Mouse (Mus musculus): ENCODE measurements at regions not wholly inside any gene's neighbourhood (a gene's known extent, or its start where the extent isn't known, plus 50 kb on each side); places are given as distances from the start of the nearest gene placed in this dataset.
A peak's percentile ranks its signal among the peaks of the same experiment; 100 is the strongest.

DNA sequence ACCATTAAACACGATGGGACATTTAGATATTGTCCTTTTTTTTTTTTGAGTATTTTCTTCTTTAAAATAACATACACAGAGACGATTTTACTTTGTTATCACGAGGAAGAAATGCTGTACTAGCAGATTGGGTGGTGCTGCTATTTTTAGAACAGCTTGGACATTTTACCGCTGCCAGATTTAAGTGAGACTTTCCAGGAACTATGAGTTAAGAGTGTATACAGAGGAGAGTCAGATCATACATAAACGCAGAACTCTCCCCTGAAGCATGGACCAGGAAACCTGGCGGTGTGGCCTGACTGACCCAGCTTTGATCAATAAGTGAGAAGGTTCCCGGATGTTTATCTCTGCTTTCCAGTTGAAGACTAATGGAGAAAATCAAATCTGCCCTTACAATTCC lies 95.6 kb upstream of the Arrdc4 start:
- Histone ChIP-seq H3K9ac (ENCODE audit: low read length) (no peak overlapping the region), H3K4me1 (ENCODE audit: control insufficient read depth, insufficient read depth, low read length) (no peaks in the 10 kb centered on the region), H3K4me3 (ENCODE audit: low read depth, low read length) (no peak overlapping the region), H3K27ac (ENCODE audit: low read depth, low read length) (no peak overlapping the region), H3K27me3 (replicated peaks; ENCODE audit: control insufficient read depth, insufficient read depth, low read length) (no peaks in the 10 kb centered on the region), H3K4me2 (ENCODE audit: low read length) (no peak overlapping the region), H3K9me3 (replicated peaks; ENCODE audit: control insufficient read depth, low read length) (no peaks in the 10 kb centered on the region), H3K36me3 (ENCODE audit: control insufficient read depth, insufficient read depth, low read length) (no peaks in the 10 kb centered on the region)
- WGBS = 84% methylated on average over 7 of the region's 7 CpGs
- no peak for ATAC-seq
- no peak for DNase-seq (ENCODE audit: low spot score)

DNA sequence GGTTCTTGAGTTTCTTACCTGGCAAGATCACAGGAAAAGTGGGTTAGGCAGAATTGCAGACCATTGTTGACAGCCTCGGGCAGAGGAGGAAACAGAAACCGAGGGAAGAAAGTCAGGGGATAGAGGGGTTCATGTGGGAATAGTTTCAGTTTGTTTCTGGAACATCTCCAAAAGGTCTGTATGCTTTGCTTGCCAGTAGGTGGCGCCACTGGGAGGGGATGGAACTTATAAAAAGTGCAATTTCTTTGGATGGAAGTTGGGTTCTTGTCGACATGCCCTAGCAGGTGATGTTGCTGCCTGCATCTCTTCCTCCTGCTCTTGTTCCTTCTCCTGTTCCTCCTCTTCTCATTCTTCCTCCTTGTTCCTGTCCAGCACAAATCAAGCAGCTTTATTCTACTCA lies 94.3 kb upstream of the Arrdc4 start:
- Histone ChIP-seq H3K36me3 (ENCODE audit: control insufficient read depth, insufficient read depth, low read length) (no peaks in the 10 kb centered on the region), H3K9ac (ENCODE audit: low read length) (no peak overlapping the region), H3K27ac (ENCODE audit: low read depth, low read length) (no peak overlapping the region), H3K27me3 (replicated peaks; ENCODE audit: control insufficient read depth, insufficient read depth, low read length) (no peaks in the 10 kb centered on the region), H3K4me2 (ENCODE audit: low read length) (no peak overlapping the region), H3K4me1 (ENCODE audit: control insufficient read depth, insufficient read depth, low read length) (no peaks in the 10 kb centered on the region), H3K9me3 (replicated peaks; ENCODE audit: control insufficient read depth, low read length) (no peaks in the 10 kb centered on the region), H3K4me3 (ENCODE audit: low read depth, low read length) (no peak overlapping the region)
- no peak for ATAC-seq
- DNase-seq (ENCODE audit: low spot score) = no peak
- WGBS = 53% methylated on average over 4 of the region's 4 CpGs

DNA sequence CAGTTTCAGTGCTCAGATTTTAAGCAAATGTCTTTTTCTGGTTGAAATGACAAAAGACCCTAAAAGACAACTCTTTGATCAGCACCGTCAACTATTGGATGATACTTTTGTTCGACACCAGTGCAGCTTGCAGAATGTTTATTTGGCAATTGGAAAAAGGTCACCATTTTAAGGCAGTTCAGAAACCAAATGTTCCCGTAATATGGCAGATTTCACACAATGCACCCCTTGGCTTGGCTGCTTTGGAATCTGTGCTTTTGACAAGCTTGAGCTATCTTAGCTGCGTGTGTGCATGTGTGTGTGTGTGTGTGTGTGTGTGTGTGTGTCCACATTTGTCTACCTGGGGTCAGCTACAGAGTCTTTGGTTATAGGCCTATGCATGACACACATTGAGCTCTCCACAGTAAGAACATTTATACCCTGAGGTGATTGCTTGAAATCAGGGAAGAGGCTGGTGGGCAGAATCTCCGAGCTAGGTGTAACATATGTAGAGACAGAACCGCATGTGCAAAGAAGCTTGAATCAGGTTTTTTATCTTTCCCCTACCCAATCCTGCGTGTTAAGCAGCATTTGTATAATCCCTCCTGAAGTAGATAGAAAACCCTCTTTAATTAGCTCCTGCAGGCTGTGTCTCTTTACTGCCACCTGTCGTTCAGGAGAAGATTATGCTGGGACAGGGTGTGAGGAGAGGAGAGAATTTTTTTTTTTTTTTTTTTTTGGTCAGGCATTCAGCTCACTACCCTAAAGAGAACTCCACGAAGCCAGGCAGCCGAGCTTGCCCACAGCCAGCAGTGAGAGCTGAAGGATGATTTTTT lies 85.1 kb upstream of the Arrdc4 start:
- no peak overlapping the region for H3K27ac ChIP-seq (ENCODE audit: low read depth, low read length)

DNA sequence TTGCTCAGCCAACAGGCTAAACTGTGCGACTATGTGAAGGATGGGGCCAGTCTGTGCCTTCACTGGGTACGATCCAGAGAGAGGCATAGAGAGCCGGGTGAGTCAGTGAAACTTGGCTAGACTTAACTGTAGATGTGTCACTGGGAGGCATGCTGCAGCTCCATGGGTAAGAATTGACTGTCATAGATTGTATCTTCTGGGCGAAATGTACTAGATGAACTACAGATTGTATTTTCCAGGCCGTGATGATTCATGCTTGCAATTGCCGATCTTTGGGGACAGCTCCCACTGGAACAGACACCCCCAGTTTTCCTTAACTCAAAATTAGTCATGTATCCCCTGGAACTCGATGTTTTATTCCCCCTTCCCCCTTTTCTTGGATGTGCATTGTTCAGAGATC lies 84.5 kb upstream of the Arrdc4 start:
- Histone ChIP-seq H3K9me3 (replicated peaks; ENCODE audit: control insufficient read depth, low read length) (no peaks in the 10 kb centered on the region), H3K36me3 (ENCODE audit: control insufficient read depth, insufficient read depth, low read length) (no peaks in the 10 kb centered on the region), H3K27me3 (replicated peaks; ENCODE audit: control insufficient read depth, insufficient read depth, low read length) (no peaks in the 10 kb centered on the region), H3K9ac (ENCODE audit: low read length) (no peak overlapping the region), H3K4me3 (ENCODE audit: low read depth, low read length) (no peak overlapping the region), H3K27ac (ENCODE audit: low read depth, low read length) (no peak overlapping the region), H3K4me2 (ENCODE audit: low read length) (no peak overlapping the region), H3K4me1 (ENCODE audit: control insufficient read depth, insufficient read depth, low read length) (no peaks in the 10 kb centered on the region)
- ATAC-seq = no peak
- 88% methylated on average over 7 of the region's 7 CpGs for WGBS
- DNase-seq (ENCODE audit: low spot score) = no peak

More for the DNA sequence above, 85.1 kb upstream of the Arrdc4 start:
- H3K27me3 ChIP-seq (replicated peaks; ENCODE audit: control insufficient read depth, insufficient read depth, low read length) = no peaks in the 10 kb centered on the region
- H3K9me3 ChIP-seq (replicated peaks; ENCODE audit: control insufficient read depth, low read length) = no peaks in the 10 kb centered on the region
- ATAC-seq = peak; percentile 76
- no peak overlapping the region for H3K4me3 ChIP-seq (ENCODE audit: low read depth, low read length)
- H3K36me3 ChIP-seq (ENCODE audit: control insufficient read depth, insufficient read depth, low read length) = no peaks in the 10 kb centered on the region
- H3K4me1 ChIP-seq (ENCODE audit: control insufficient read depth, insufficient read depth, low read length) = no peaks in the 10 kb centered on the region
- no peak overlapping the region for H3K9ac ChIP-seq (ENCODE audit: low read length)
- 34% methylated on average over 10 of the region's 10 CpGs for WGBS
- peak; percentile 75 for DNase-seq (ENCODE audit: low spot score)
- H3K4me2 ChIP-seq (ENCODE audit: low read length) = no peak overlapping the region

DNA sequence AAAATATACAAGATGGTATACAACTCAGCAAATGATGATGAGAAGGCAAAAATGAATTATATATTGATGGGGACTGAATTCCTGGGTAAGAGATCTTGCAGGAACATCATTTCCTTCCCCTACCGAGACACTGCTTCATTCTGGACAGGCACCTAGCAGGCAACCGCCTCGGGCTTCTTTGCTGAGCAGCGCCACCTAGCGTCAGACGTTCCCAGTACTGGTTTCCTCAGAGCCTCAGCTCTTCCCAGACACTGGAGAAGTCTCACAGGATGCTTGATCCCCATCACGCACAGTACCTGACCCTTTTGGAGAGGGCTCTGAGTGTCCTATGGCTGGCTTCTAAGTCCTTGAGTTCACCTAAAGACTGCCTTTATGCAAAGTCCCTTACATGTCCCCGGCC lies 80.8 kb upstream of the Arrdc4 start:
- Histone ChIP-seq H3K27ac (ENCODE audit: low read depth, low read length) (no peak overlapping the region), H3K4me2 (ENCODE audit: low read length) (no peak overlapping the region), H3K4me3 (ENCODE audit: low read depth, low read length) (no peak overlapping the region), H3K27me3 (replicated peaks; ENCODE audit: control insufficient read depth, insufficient read depth, low read length) (no peaks in the 10 kb centered on the region), H3K4me1 (ENCODE audit: control insufficient read depth, insufficient read depth, low read length) (no peaks in the 10 kb centered on the region), H3K9ac (ENCODE audit: low read length) (no peak overlapping the region), H3K36me3 (ENCODE audit: control insufficient read depth, insufficient read depth, low read length) (no peaks in the 10 kb centered on the region), H3K9me3 (replicated peaks; ENCODE audit: control insufficient read depth, low read length) (no peaks in the 10 kb centered on the region)
- peak; percentile 89 for DNase-seq (ENCODE audit: low spot score)
- ATAC-seq = peak; percentile 86
- 17% methylated on average over 8 of the region's 8 CpGs for WGBS

DNA sequence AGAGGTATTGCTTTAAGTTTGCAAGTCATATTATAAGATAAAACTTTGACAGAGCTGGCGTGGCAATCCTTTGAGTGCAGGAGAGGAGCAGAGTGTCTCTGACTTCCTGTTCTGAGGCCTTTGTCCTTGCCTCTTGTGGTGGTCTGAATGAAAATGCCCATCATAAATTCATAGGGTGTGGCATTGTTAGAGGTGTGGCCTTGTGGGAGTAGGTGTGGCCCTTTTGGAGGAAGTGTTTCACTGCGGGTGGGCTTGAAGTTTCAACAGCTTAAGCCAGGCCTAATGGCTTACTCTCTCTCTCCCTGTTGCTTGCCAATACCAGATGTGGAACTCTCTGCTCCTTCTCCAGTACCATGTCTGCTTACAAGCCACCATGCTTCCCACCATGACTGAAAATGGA lies 75.4 kb upstream of the Arrdc4 start:
- WGBS = 83% methylated on average over 2 of the region's 2 CpGs
- no peaks in the 10 kb centered on the region for H3K36me3 ChIP-seq (ENCODE audit: control insufficient read depth, insufficient read depth, low read length)
- H3K4me3 ChIP-seq (ENCODE audit: low read depth, low read length) = no peak overlapping the region
- H3K9ac ChIP-seq (ENCODE audit: low read length) = no peak overlapping the region
- no peak for ATAC-seq
- H3K4me1 ChIP-seq (ENCODE audit: control insufficient read depth, insufficient read depth, low read length) = no peaks in the 10 kb centered on the region
- H3K9me3 ChIP-seq (replicated peaks; ENCODE audit: control insufficient read depth, low read length) = no peaks in the 10 kb centered on the region
- H3K27me3 ChIP-seq (replicated peaks; ENCODE audit: control insufficient read depth, insufficient read depth, low read length) = no peaks in the 10 kb centered on the region
- H3K4me2 ChIP-seq (ENCODE audit: low read length) = no peak overlapping the region
- DNase-seq (ENCODE audit: low spot score) = no peak
- no peak overlapping the region for H3K27ac ChIP-seq (ENCODE audit: low read depth, low read length)

DNA sequence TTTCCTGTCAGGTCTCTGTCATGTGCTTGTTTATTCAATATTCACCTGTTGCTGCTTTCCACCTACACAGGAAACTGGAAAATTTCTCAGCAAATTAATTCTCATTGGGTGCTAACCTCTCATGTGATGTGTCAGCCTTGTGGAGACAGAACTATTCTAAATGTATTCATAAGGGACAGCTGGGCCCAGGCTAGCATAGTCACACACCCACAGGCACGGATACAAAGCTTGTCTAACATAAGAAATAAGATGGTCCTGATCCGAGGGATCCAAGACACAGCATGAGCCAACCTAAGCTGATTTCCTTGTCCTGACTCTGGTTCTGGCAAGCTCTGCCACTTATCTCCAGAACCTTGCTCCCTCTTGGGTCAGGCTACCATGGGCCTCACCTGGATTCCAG lies 74.6 kb upstream of the Arrdc4 start:
- no peaks in the 10 kb centered on the region for H3K4me1 ChIP-seq (ENCODE audit: control insufficient read depth, insufficient read depth, low read length)
- 72% methylated on average over 2 of the region's 2 CpGs for WGBS
- no peak overlapping the region for H3K27ac ChIP-seq (ENCODE audit: low read depth, low read length)
- no peak overlapping the region for H3K9ac ChIP-seq (ENCODE audit: low read length)
- no peaks in the 10 kb centered on the region for H3K36me3 ChIP-seq (ENCODE audit: control insufficient read depth, insufficient read depth, low read length)
- ATAC-seq = no peak; the same call in 1 of the 2 replicates
- no peak overlapping the region for H3K4me2 ChIP-seq (ENCODE audit: low read length)
- H3K4me3 ChIP-seq (ENCODE audit: low read depth, low read length) = no peak overlapping the region
- H3K27me3 ChIP-seq (replicated peaks; ENCODE audit: control insufficient read depth, insufficient read depth, low read length) = no peaks in the 10 kb centered on the region
- no peaks in the 10 kb centered on the region for H3K9me3 ChIP-seq (replicated peaks; ENCODE audit: control insufficient read depth, low read length)
- no peak for DNase-seq (ENCODE audit: low spot score)

DNA sequence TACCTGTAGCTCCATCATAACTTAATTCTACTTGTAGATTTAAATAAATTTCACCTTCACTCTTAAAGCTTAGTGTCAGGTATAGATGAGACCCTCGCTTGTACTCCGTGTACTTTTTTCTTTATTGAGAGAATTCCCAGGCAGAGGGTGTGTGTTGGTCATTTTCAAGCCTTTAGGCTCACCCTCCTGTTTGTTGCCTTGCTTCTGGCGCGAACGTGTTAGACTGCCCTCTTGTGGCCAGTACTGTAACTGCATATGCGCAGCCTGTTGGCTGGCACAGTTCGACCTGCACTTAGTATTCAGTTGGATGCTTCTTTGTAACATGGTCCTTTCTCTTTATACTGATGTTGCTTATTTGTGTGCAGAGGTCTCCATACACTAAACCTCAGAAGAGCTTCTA lies 74.1 kb upstream of the Arrdc4 start:
- 2% methylated on average over 7 of the region's 7 CpGs for WGBS
- H3K4me2 ChIP-seq (ENCODE audit: low read length) = no peak overlapping the region

DNA sequence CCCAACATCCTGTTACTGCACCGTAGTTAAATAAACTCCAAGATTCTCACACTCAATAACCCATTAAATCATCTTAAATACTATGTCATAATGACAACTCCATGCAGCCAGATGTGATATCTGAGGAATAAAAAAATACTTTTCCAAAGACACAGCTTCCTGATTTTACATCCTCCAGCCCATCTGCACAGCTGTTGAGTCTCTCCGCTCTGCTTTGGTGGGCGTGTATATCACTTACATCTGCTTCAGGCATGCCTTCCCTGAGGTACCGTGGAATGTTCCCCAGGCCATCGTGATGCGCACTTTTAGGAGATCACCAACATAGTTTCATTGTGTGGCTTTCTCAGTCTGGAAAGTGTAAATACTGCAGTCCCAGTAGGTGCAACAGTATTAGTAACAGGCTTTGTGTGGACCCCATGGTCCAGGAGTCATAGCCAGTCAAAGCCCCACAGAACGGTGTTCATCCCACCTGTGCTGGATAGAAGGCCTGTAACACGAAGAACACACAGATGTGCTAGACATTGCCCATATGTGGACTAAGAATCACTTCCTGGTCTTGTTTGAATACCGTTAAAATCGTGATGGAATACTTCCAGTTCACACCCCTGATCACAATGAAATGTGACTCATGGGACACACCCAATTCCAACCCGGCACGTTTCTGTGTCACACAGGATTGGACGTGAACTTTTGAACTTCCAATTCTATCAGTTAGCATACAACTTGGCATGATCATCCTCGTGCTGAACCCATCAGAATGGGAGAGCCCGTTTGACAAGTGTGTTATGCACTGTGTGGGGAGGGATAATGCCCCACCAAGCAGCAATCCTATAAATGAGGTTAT lies 66.0 kb upstream of the Arrdc4 start:
- WGBS = 91% methylated on average over 15 of the region's 15 CpGs
- Histone ChIP-seq H3K4me1 (ENCODE audit: control insufficient read depth, insufficient read depth, low read length) (no peaks in the 10 kb centered on the region), H3K9me3 (replicated peaks; ENCODE audit: control insufficient read depth, low read length) (no peaks in the 10 kb centered on the region), H3K27ac (ENCODE audit: low read depth, low read length) (no peak overlapping the region), H3K4me2 (ENCODE audit: low read length) (no peak overlapping the region), H3K36me3 (ENCODE audit: control insufficient read depth, insufficient read depth, low read length) (no peaks in the 10 kb centered on the region), H3K4me3 (ENCODE audit: low read depth, low read length) (no peak overlapping the region), H3K9ac (ENCODE audit: low read length) (no peak overlapping the region), H3K27me3 (replicated peaks; ENCODE audit: control insufficient read depth, insufficient read depth, low read length) (no peaks in the 10 kb centered on the region)
- DNase-seq (ENCODE audit: low spot score) (no peak), ATAC-seq (no peak)

More for the DNA sequence above, 74.1 kb upstream of the Arrdc4 start:
- Histone ChIP-seq H3K4me3 (ENCODE audit: low read depth, low read length) (no peak overlapping the region), H3K27me3 (replicated peaks; ENCODE audit: control insufficient read depth, insufficient read depth, low read length) (no peaks in the 10 kb centered on the region), H3K36me3 (ENCODE audit: control insufficient read depth, insufficient read depth, low read length) (no peaks in the 10 kb centered on the region), H3K27ac (ENCODE audit: low read depth, low read length) (no peak overlapping the region), H3K4me1 (ENCODE audit: control insufficient read depth, insufficient read depth, low read length) (no peaks in the 10 kb centered on the region), H3K9me3 (replicated peaks; ENCODE audit: control insufficient read depth, low read length) (no peaks in the 10 kb centered on the region), H3K9ac (ENCODE audit: low read length) (no peak overlapping the region)
- ATAC-seq (peak; percentile 75), DNase-seq (ENCODE audit: low spot score) (peak; percentile 78)

Measured in forebrain, embryonic 14.5 days (tissue).